Mouse (Mus musculus) stomach, postnatal 0 days (tissue): ENCODE results near the gene Gmfg. TPM values are rescaled to one million over a fixed set of nuclear protein-coding genes. Genes with fewer than 3 reads are reported as not detected.

Experiments
- ATAC-seq: fragments of 200-750 bp; cut with Nextera tagmentation; 2 replicates; pipeline ENCODE4 v1.8.0; 2017; ENCODE audit not compliant: low FRiP score, low TSS enrichment
- DNase-seq: peaks from one replicate; pipeline ENCODE4 v3.0.0-alpha.2; 2016; ENCODE audit warnings: low spot score
- H3K27ac ChIP-seq: fragments of 300-500 bp; sonication (generic); replicated peaks from 2 replicates; pipeline ENCODE4 v1.5.1; 2014; ENCODE audit warnings: mild to moderate bottlenecking, control low read depth
- H3K27me3 ChIP-seq: fragments of 300-500 bp; sonication (generic); 2 replicates; pipeline ENCODE4 v1.6.1; 2014; ENCODE audit warnings: low read length; ENCODE audit not compliant: control insufficient read depth, insufficient read depth
- H3K36me3 ChIP-seq: fragments of 300-500 bp; sonication (generic); 2 replicates; pipeline ENCODE4 v1.6.1; 2014; ENCODE audit warnings: low read length, mixed read lengths; ENCODE audit not compliant: control insufficient read depth, insufficient read depth
- H3K4me1 ChIP-seq: fragments of 300-500 bp; sonication (generic); replicated peaks from 2 replicates; pipeline ENCODE4 v1.6.1; 2014; ENCODE audit warnings: antibody characterized with exemption; ENCODE audit not compliant: control insufficient read depth, insufficient read depth
- H3K4me2 ChIP-seq: fragments of 300-500 bp; sonication (generic); replicated peaks from 2 replicates; pipeline ENCODE4 v1.6.1; 2014; ENCODE audit warnings: low read depth, mild to moderate bottlenecking, control low read depth, moderate library complexity
- H3K4me3 ChIP-seq: fragments of 300-500 bp; sonication (generic); 2 replicates; pipeline ENCODE4 v1.5.1; 2014; ENCODE audit warnings: low read depth, low read length, control low read depth
- H3K9ac ChIP-seq: fragments of 300-500 bp; sonication (generic); 2 replicates; pipeline ENCODE4 v1.6.1; 2014; ENCODE audit warnings: mild to moderate bottlenecking, low read length, control low read depth, mixed read lengths
- H3K9me3 ChIP-seq: fragments of 300-500 bp; sonication (generic); 2 replicates; pipeline ENCODE4 v1.6.1; 2016; ENCODE audit warnings: low read length; ENCODE audit not compliant: control insufficient read depth
- CTCF ChIP-seq: IDR thresholded peaks from 2 replicates; pipeline ENCODE4 v1.5.1; 2016; ENCODE audit warnings: antibody characterized with exemption, low read depth, mild to moderate bottlenecking, moderate library complexity
- EP300 ChIP-seq: optimal IDR thresholded peaks from 2 replicates; pipeline ENCODE3; 2016; ENCODE audit warnings: antibody characterized with exemption
- WGBS: fragments of 180-500 bp; shearing (Covaris S2); extraction: QIAGEN DNeasy Blood & Tissue Kit; methylation state at CpG from one replicate; pipeline ENCODE4 v1.1.7; 2014; 5-methylcytosine and 5-hydroxymethylcytosine counted together
- polyA plus RNA-seq: library from polyadenylated mRNA; unstranded; fragments of >200 nt; fragmentation: Nextera tagmentation; extraction: Ambion mirVana; gene quantifications from 2 replicates; pipeline ENCODE4 v1.2.1, GENCODE M21; 2015

Gene Gmfg
- polyA plus RNA-seq, 1 experiment from 2014 or later, result 23.1 TPM

GRCm38 (mm10) chr7:28464416-28465212 lies 27.4 kb downstream of the Gmfg start:
- Histone ChIP-seq H3K9ac (no peak overlapping the region), H3K27me3 (no peaks in the 10 kb centered on the region), H3K9me3 (no peaks in the 10 kb centered on the region), H3K27ac (no peak overlapping the region), H3K4me1 (0 out of 2 replicates have a peak, but pooled peaks cover 4% of the 10 kb centered on the region), H3K4me3 (no peak overlapping the region), H3K4me2 (no peak overlapping the region), H3K36me3 (no peaks in the 10 kb centered on the region; the same call in 1 of the 2 replicates)
- ATAC-seq, result peak; percentile 85
- DNase-seq, result peak; percentile 78
- 50% methylated on average over 10 of the region's 10 CpGs for WGBS
- no peak for TF ChIP-seq EP300
- TF ChIP-seq CTCF, result no peak

GRCm38 (mm10) chr7:28466721-28467212 lies 29.5 kb downstream of the Gmfg start:
- peak overlapping the region; percentile 55 for H3K9ac ChIP-seq
- H3K4me2 ChIP-seq, result peak overlapping the region; percentile 91
- no peaks in the 10 kb centered on the region for H3K27me3 ChIP-seq
- 45% methylated on average over 39 of the region's 40 CpGs for WGBS
- H3K9me3 ChIP-seq, result no peaks in the 10 kb centered on the region
- no peak for DNase-seq
- no peak for TF ChIP-seq EP300
- TF ChIP-seq CTCF, result no peak; the same call in 1 of the 2 replicates
- H3K36me3 ChIP-seq, result no peaks in the 10 kb centered on the region
- 0 out of 2 replicates have a peak, but pooled peaks cover 4% of the 10 kb centered on the region for H3K4me1 ChIP-seq
- H3K27ac ChIP-seq, result no peak overlapping the region
- ATAC-seq, result peak; percentile 44
- H3K4me3 ChIP-seq, result peak overlapping the region; percentile 47

DNA sequence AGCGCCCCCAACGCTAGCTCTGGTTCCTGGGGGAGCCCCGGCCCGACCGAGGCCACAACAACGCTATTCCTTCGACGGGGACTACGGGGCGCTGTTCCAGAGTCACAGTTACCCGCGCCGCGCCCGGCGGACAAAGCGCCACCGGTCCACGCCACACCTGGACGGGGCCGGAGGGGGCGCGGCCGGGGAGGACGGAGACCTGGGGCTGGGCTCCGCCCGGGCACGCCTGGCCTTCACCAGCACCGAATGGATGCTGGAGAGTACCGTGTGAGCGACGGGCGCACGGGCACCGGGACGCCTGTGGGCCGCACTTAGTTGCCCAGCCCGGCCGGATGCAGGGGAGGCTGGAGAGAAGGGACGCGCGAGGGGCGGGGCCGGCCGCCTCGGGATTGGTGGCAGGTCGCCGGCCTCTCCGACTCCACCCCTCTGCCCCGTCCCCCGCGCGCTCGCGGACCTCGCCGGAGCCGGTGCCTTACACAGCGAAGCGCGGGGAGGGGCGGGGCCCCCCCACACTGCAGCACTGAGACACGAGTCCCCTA lies 30.0 kb downstream of the Gmfg start:
- Histone ChIP-seq H3K9ac (peak overlapping the region; percentile 55), H3K27me3 (no peaks in the 10 kb centered on the region), H3K36me3 (no peaks in the 10 kb centered on the region), H3K4me1 (0 out of 2 replicates have a peak, but pooled peaks cover 4% of the 10 kb centered on the region), H3K27ac (no peak overlapping the region), H3K4me2 (peak overlapping the region; percentile 91), H3K4me3 (peak overlapping the region; percentile 47), H3K9me3 (no peaks in the 10 kb centered on the region)
- DNase-seq (peak; percentile 82), ATAC-seq (peak; percentile 75)
- TF ChIP-seq CTCF (peak; percentile 27), EP300 (no peak)
- WGBS, result 2% methylated on average over 33 of the region's 63 CpGs

DNA sequence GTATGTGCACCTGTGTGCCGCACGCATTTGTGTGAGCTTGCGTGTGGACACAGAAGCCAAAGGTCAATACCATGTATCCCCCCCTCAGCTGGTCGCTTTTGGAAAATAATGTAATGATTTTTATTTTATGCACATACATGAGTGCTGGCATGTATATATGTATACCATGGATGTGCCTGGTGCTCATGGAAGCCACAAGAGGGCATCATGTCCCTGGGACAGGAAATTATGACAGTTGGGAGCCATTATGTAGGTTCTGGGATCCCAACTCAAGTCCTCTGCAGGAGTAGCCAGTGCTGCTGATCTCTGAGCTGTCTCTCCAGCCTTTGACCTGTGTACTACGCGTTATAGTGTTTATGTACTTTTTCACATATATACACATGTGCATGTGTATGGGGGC lies 38.9 kb downstream of the Gmfg start:
- no peaks in the 10 kb centered on the region for H3K27me3 ChIP-seq
- no peak overlapping the region for H3K9ac ChIP-seq
- TF ChIP-seq CTCF, result peak; percentile 56
- no peak for TF ChIP-seq EP300
- no peaks in the 10 kb centered on the region for H3K4me1 ChIP-seq
- no peak overlapping the region for H3K4me3 ChIP-seq
- no peaks in the 10 kb centered on the region for H3K36me3 ChIP-seq
- no peaks in the 10 kb centered on the region for H3K9me3 ChIP-seq
- WGBS, result 91% methylated on average over 6 of the region's 6 CpGs
- no peak overlapping the region for H3K4me2 ChIP-seq
- no peak overlapping the region for H3K27ac ChIP-seq
- no peak for ATAC-seq
- no peak for DNase-seq

- H3K27ac ChIP-seq, result no peak overlapping the region
- ATAC-seq (peak; percentile 64), DNase-seq (no peak)
- no peak for TF ChIP-seq EP300
- no peak for TF ChIP-seq CTCF
- no peaks in the 10 kb centered on the region for H3K4me1 ChIP-seq
- no peaks in the 10 kb centered on the region for H3K36me3 ChIP-seq
- no peak overlapping the region for H3K4me2 ChIP-seq
- H3K9me3 ChIP-seq, result no peaks in the 10 kb centered on the region
- 79% methylated on average over 5 of the region's 5 CpGs for WGBS
- no peak overlapping the region for H3K9ac ChIP-seq
- no peak overlapping the region for H3K4me3 ChIP-seq
- no peaks in the 10 kb centered on the region for H3K27me3 ChIP-seq
Observed at GRCm38 (mm10) chr7:28477363-28477762, 40.1 kb downstream of the Gmfg start.

DNA sequence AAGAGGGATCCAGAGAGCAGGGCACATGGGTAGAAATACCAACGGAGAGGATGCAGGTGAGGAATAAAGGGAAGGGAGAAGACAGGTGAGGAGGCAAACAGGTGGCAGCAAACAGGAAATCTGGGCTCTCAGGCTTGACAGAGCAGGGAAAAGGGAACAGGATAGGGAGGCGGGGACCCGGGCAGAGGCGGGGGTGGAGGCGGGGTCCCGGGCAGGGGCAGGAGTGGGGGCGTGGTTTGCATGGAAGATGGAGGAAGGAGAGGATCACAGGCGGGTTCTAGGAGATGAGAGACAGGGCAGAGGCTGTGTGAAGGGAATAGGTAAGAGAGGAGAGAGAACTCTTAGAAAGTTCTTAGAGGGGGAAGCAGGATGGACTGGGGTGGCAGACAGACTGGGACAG lies 41.6 kb downstream of the Gmfg start:
- Histone ChIP-seq H3K27me3 (no peaks in the 10 kb centered on the region), H3K9ac (no peak overlapping the region), H3K9me3 (no peaks in the 10 kb centered on the region), H3K4me3 (no peak overlapping the region), H3K36me3 (no peaks in the 10 kb centered on the region), H3K4me1 (no peaks in the 10 kb centered on the region), H3K27ac (no peak overlapping the region), H3K4me2 (no peak overlapping the region)
- WGBS, result 2% methylated on average over 7 of the region's 8 CpGs
- DNase-seq (peak; percentile 54), ATAC-seq (peak; percentile 21; the same call in 1 of the 2 replicates)
- TF ChIP-seq CTCF (no peak), EP300 (no peak)
